Mouse (Mus musculus): ENCODE data around the gene Ccdc85a. TPM values are rescaled to one million over a fixed set of nuclear protein-coding genes. Genes with fewer than 3 reads are reported as not detected.
"Not testable (repeated sequence)": the region's sequence is repeated elsewhere in the genome, so short reads cannot be mapped to it uniquely, and the experiment has no call there.

The Ccdc85a gene
- total RNA-seq, 4 experiments from 2014 or later, result 74.2 to 83.1 (median 78.1) TPM

DNA sequence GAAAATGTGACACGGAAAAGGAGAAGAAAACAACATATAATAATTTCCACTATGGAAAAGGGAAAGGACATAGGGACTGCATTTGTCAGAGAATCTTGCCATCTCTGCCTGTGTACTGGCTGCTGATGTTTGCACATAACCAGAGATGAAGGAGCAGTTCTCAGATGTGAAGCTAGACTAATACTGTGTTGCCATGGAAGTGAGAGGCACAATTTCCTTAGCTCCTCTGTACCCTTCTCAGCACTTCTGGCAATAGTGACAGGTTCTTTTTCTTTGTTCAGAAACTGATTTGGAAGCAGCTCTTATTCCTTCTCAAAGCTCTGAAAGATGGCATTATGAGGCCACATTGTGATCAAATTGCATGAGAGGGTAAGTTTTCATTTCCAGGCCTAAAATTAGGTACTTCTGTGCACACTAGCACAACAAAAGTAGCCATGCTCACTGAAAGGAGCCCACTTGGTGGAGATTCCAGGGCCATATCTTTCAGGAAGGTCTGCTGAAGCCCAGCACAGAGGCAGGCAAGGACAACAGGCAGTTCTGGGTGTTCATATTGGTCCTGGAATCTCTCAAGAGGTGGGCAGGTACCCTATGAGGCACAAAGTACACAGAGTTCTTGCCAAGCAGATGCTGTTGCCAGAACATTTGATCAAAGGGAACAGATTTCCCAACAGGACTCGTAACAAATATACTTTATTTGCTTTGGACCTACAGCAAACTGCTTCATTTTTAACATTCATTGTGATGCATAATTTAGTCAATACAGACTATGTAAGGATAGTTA, 161.5 kb downstream of the Ccdc85a start:
- DNase-seq (ENCODE audit: low spot score in 2 of 2), result peak; percentile 6 to 20

- no peak for DNase-seq (ENCODE audit: low spot score in 2 of 2)
Measured at GRCm38 (mm10) chr11:28415841-28416240, 168.3 kb downstream of the Ccdc85a start.

DNA sequence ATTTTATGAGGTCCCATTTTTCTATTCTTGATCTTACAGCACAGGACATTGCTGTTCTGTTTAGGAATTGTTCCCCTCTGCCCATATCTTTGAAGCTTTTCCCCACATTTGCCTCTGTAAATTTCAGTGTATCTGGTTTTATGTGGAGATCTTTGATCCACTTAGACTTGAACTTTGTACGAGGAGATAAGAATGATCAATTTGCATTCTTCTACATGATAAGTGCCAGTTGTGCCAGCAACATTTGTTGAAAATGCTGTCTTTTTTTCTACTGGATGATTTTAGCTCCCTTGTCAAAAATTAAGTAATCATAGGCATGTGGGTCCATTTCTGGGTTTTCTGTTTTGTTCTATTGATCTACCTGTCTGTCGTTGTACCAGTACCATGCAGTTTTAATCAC, 174.2 kb downstream of the Ccdc85a start:
- DNase-seq (ENCODE audit: low spot score in 2 of 2), result not testable (repeated sequence)

DNA sequence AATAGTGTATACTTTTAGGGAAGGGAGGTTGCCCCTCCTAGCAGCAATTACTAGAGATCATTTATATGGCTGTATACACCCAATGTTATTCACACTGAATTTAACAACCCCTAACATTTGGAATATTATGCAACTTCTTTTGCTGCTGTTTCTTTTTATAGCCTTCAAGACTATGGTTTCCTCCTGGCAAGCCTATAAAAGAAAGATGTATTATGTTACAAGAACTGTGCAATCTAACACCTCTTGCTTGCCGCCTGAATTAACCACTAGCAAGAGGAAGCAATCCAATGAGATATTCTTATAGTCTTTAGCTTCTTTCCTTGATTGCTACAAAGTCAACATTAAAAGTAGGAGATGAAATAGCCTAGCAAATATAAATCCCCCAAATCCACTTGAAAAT, 187.0 kb downstream of the Ccdc85a start:
- DNase-seq (ENCODE audit: low spot score in 2 of 2), result no peak

GRCm38 (mm10) chr11:28375891-28376290, 208.2 kb downstream of the Ccdc85a start:
- DNase-seq (ENCODE audit: low spot score in 2 of 2), result no peak

DNA sequence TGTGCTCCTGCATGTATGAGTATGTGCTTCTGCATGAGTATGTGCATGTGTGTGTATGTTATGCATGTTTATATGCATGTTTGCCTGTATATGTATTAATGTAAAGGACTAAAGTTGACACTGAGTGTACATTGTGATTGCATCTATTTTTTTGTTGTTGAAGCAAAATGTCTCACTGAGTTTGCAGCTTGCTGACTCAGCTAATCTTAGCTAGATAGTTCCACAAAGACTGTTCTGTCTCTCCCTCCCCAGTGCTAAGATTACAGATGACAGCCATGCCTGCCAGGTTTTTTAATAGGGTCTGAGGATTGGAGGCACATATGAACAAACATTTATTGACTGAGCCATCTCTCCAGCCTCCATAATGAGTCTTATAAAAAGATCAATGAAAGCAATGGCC, 209.5 kb downstream of the Ccdc85a start:
- no peak for DNase-seq (ENCODE audit: low spot score in 2 of 2)

DNA sequence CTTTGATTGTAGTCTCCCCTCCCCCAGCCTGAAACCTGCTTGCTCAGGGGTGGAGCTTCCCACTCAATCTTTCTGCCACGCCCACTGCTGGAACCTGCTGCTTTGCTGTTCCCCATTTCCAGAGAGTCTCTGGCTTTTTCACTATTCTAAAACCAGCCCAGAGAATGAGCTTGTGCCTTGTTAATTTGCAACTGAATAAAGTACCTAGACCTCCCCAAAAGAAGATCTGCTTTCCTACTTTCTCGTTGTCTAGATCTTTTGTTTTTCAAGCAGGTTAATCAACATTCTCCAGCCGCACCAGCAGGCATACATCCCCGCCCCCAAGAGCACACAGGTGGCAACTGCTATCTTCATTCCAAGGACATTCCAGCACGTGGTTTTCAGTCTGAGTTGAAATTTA, 212.7 kb downstream of the Ccdc85a start:
- DNase-seq (ENCODE audit: low spot score in 2 of 2), result not testable (repeated sequence)

DNA sequence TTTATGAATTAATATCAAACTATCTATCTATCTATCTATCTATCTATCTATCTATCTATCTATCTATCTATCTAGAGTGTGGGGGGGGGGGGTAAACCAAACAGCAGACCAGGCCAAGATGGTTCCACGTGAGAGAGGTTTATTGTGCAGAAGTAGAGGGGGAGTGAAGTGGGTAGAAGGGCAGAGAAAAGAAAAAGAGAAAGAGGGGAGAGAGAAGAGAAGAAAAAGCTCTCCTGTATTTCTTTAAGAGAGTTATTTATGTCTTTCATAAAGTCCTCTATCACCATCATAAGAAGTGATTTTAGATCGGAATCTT, 218.2 kb downstream of the Ccdc85a start:
- DNase-seq (ENCODE audit: low spot score in 2 of 2), result no peak

- peak; percentile 43 to 67 for DNase-seq (ENCODE audit: low spot score in 2 of 2)
Measured at GRCm38 (mm10) chr11:28365209-28365928, 218.8 kb downstream of the Ccdc85a start.

DNA sequence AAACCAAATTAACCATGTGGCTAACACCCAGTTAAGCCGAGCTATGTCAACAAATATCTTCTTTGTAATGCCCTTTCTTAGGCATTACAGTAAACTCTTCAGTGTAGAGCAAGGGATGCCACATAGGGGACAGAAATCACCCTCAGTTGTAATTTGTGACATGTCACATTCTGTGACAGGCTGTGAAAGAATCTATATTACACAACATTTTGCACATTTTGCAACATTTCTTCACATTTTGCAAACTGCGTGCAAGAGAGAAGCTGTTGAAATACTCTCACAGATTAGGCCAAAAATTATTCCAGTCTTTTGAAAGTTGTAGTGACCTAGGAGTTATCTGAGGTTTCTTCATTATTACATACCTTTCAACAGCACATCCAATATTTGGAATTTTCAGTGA, 240.7 kb downstream of the Ccdc85a start:
- no peak for DNase-seq (ENCODE audit: low spot score in 2 of 2)

DNA sequence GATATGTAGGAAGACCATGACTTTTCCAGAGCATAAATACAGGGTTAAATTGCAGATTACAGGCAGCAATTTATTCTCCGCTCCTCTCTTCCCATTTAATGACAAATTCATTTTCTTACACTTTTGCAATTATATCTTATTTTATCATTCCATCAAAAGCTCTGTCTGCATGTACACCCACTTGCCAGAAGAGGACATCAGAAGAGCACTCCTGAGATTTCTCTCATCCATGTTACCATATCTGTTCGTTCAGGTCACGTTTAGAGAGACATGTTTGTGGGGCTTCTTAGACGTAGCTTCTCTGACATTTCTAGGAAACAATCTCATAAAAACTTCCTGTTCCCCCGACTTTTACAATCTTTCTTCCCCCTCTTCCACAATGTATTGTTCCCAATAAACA, 242.2 kb downstream of the Ccdc85a start:
- no peak for DNase-seq (ENCODE audit: low spot score in 2 of 2)

- not testable (repeated sequence) for DNase-seq (ENCODE audit: low spot score in 2 of 2)
Measured at GRCm38 (mm10) chr11:28339224-28340150, 244.6 kb downstream of the Ccdc85a start, which contains the start of gene Gm6685. Gm6685 (minus strand) TSS chr11:28339867.

Other genes with a start within 250 kb of the Ccdc85a start
- 10 to 100 TPM in 1 of 4 experiments, 1 to 10 TPM in 3; 4.8 to 10.1 (median 8.4) TPM for gene Gm6685, start 244.5 kb downstream of the Ccdc85a start, total RNA-seq (2022)

Data from left cerebral cortex, adult 8-10 months (tissue).